ENCODE assay signal across 12 mouse cellular contexts in the genomic region with DNA sequence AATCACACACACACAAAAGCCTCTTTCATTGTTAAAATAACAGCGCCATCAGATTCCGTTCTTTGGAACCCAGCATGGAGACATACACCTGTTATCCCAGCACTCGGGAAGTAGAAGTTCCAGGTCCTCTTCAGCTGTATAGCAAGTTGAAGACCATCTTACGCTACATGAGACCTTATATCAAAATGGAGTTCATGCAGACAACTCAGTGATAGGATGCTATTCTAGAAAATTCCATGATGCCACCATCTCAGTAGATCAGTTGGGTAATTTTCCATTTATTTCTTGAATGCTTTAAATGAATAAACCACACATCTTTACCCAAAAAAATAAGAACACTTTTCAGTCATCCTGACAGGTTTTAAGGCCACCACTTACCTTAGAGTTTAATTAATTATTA. TPM values are rescaled to one million over a fixed set of nuclear protein-coding genes. Genes with fewer than 3 reads are reported as not detected.
DNase-seq lines count a peak whose midpoint lies in the region; ATAC-seq and TF ChIP-seq lines count a peak whose summit lies in the region.
"Had no signal": no experiment of that assay in that cellular context is flagged by ENCODE, and none has a peak within 500 bp of the region (broad histone marks: within the 10 kb centered on the region; RNA-seq: fewer than 3 reads in every experiment).

No protein-coding gene starts in this region.

- no peak for DNase-seq in kidney, adult 2 months
- no peak for DNase-seq in kidney, adult 8-10 months
- peak; percentile 15 for DNase-seq in thymus, postnatal 0 days (ENCODE audit: low spot score)
- DNase-seq in thymus, postnatal 10 days (ENCODE audit: low spot score in 2 of 2) = no peak
- no peak for DNase-seq in cerebellum, adult 11 months

- peak overlapping the region; percentile 78 for H3K4me2 ChIP-seq in liver, embryonic 12.5 days

- WGBS in kidney, adult 2 months = 69% methylated on average over 4 of the region's 4 CpGs
- 76% methylated on average over 4 of the region's 4 CpGs for WGBS in liver, embryonic 12.5 days (ENCODE audit: insufficient replicate concordance)

- ATAC-seq in liver, embryonic 12.5 days = no peak
- no peak for ATAC-seq in megakaryocyte progenitor cell, adult 5-6 weeks (replicated peaks; ENCODE audit: poor library complexity)
- ATAC-seq: midbrain, embryonic 13.5 days had no signal

- no peaks in the 10 kb centered on the region for H3K36me3 ChIP-seq in kidney, adult 2 months (ENCODE audit: control insufficient read depth, insufficient read depth, low read length)
- H3K36me3 ChIP-seq in liver, embryonic 12.5 days = no peaks in the 10 kb centered on the region
- H3K36me3 ChIP-seq: limb, embryonic 15.5 days; midbrain, embryonic 13.5 days; neural tube, embryonic 13.5 days; stomach, embryonic 15.5 days had no signal

- no peaks in the 10 kb centered on the region for H3K4me1 ChIP-seq in kidney, adult 2 months (ENCODE audit: control insufficient read depth, insufficient read depth, low read length)
- peaks cover 75% of the 10 kb centered on the region for H3K4me1 ChIP-seq in liver, embryonic 12.5 days
- H3K4me1 ChIP-seq: midbrain, embryonic 13.5 days had no signal

- no peaks in the 10 kb centered on the region for H3K9me3 ChIP-seq in liver, embryonic 12.5 days (replicated peaks)
- H3K9me3 ChIP-seq: limb, embryonic 15.5 days; midbrain, embryonic 13.5 days; neural tube, embryonic 13.5 days; stomach, embryonic 15.5 days had no signal

- no peaks in the 10 kb centered on the region for H3K27me3 ChIP-seq in kidney, adult 2 months (replicated peaks; ENCODE audit: control insufficient read depth, insufficient read depth, low read length)
- peaks cover 4% of the 10 kb centered on the region; the same call in 1 of the 2 replicates for H3K27me3 ChIP-seq in liver, embryonic 12.5 days (replicated peaks)
- H3K27me3 ChIP-seq: stomach, embryonic 15.5 days had no signal

- peak overlapping the region; percentile 11; the same call in 1 of the 2 replicates for H3K4me3 ChIP-seq in kidney, adult 2 months (ENCODE audit: insufficient read depth, low read depth, low read length)
- peak overlapping the region; percentile 48 for H3K4me3 ChIP-seq in liver, embryonic 12.5 days
- H3K4me3 ChIP-seq: midbrain, embryonic 13.5 days had no signal

- peak overlapping the region; percentile 67 for H3K9ac ChIP-seq in liver, embryonic 12.5 days
- H3K9ac ChIP-seq: hindbrain, embryonic 14.5 days; limb, embryonic 15.5 days; midbrain, embryonic 13.5 days; neural tube, embryonic 13.5 days; stomach, embryonic 15.5 days had no signal

- peak overlapping the region; percentile 48; the same call in 1 of the 2 replicates for H3K27ac ChIP-seq in kidney, adult 2 months (ENCODE audit: insufficient read depth, low read depth, low read length)
- peak overlapping the region; percentile 64; the same call in 1 of the 2 replicates for H3K27ac ChIP-seq in liver, embryonic 12.5 days
- H3K27ac ChIP-seq: hindbrain, embryonic 14.5 days; limb, embryonic 15.5 days; midbrain, embryonic 13.5 days; neural tube, embryonic 13.5 days; stomach, embryonic 15.5 days had no signal

- no peak for TF ChIP-seq POLR2A in kidney, adult 2 months (IDR thresholded peaks at IDR 0.05; ENCODE audit: low read depth, low read length)

- TF ChIP-seq CTCF in kidney, adult 2 months (conservative IDR thresholded peaks at IDR 0.05; ENCODE audit: insufficient read depth, insufficient read length, low read depth, low read length) = no peak

RNA-seq across cellular contexts. Expression of gene Srgn, which starts 20.2 kb away (rescaled TPM):
- polyA plus RNA-seq in kidney, adult 2 months (2012; rRNA removed) = 20.8 and 34.2 TPM in 2 replicates
- 306 and 319 TPM in 2 replicates for polyA plus RNA-seq in thymus, postnatal 0 days (2015; fragmentation: Nextera tagmentation; extraction: Ambion mirVana)
- polyA plus RNA-seq in liver, embryonic 12.5 days (2016; fragmentation: Nextera tagmentation; extraction: Ambion mirVana) = 54.4 and 57.7 TPM in 2 replicates
- total RNA-seq in megakaryocyte progenitor cell, adult 5-6 weeks (2015) = 4,537 and 5,213 TPM in 2 replicates
- 2,549 and 3,020 TPM in 2 replicates for total RNA-seq in megakaryocyte progenitor cell, adult 5-6 weeks (2017)

RNA-seq across cellular contexts. Expression of gene Vps26a, which starts 20.5 kb away (rescaled TPM):
- 16.7 and 24.5 TPM in 2 replicates for polyA plus RNA-seq in kidney, adult 2 months (2012; rRNA removed)
- 63.8 and 67.8 TPM in 2 replicates for polyA plus RNA-seq in thymus, postnatal 0 days (2015; fragmentation: Nextera tagmentation; extraction: Ambion mirVana)
- 59.8 and 59.9 TPM in 2 replicates for polyA plus RNA-seq in liver, embryonic 12.5 days (2016; fragmentation: Nextera tagmentation; extraction: Ambion mirVana)
- total RNA-seq in megakaryocyte progenitor cell, adult 5-6 weeks (2015) = 64.3 and 75.4 TPM in 2 replicates
- 78.1 and 84.2 TPM in 2 replicates for total RNA-seq in megakaryocyte progenitor cell, adult 5-6 weeks (2017)

RNA-seq across cellular contexts. Expression of gene Supv3l1, which starts 57.5 kb away (rescaled TPM):
- polyA plus RNA-seq in kidney, adult 2 months (2012; rRNA removed) = 22.9 and 25.4 TPM in 2 replicates
- 20.7 and 21.6 TPM in 2 replicates for polyA plus RNA-seq in thymus, postnatal 0 days (2015; fragmentation: Nextera tagmentation; extraction: Ambion mirVana)
- polyA plus RNA-seq in liver, embryonic 12.5 days (2016; fragmentation: Nextera tagmentation; extraction: Ambion mirVana) = 25.4 and 30.7 TPM in 2 replicates
- 38.1 and 47.5 TPM in 2 replicates for total RNA-seq in megakaryocyte progenitor cell, adult 5-6 weeks (2015)
- 41.8 and 46.6 TPM in 2 replicates for total RNA-seq in megakaryocyte progenitor cell, adult 5-6 weeks (2017)

RNA-seq across cellular contexts. Expression of gene 4930507D05Rik, which starts 57.8 kb away (rescaled TPM):
- polyA plus RNA-seq in kidney, adult 2 months (2012; rRNA removed) = 0.14 and 0.16 TPM in 2 replicates
- 0.69 and 0.95 TPM in 2 replicates for polyA plus RNA-seq in thymus, postnatal 0 days (2015; fragmentation: Nextera tagmentation; extraction: Ambion mirVana)
- polyA plus RNA-seq in liver, embryonic 12.5 days (2016; fragmentation: Nextera tagmentation; extraction: Ambion mirVana) = 0.14 and 0.51 TPM in 2 replicates
- total RNA-seq in megakaryocyte progenitor cell, adult 5-6 weeks (2015) = 1.6 and 2.0 TPM in 2 replicates
- 1.1 and 2.0 TPM in 2 replicates for total RNA-seq in megakaryocyte progenitor cell, adult 5-6 weeks (2017)
